ENCODE assay signal across 7 mouse cellular contexts in genomic region chr2:167775218-167775915, GRCm38 (mm10).
DNase-seq lines count a peak whose midpoint lies in the region.

No protein-coding gene starts in this region.

- peak overlapping the region; percentile 73 for H3K27ac ChIP-seq in heart, embryonic 10.5 days

- 72% methylated on average over 20 of the region's 20 CpGs for WGBS in heart, embryonic 10.5 days

- H3K4me3 ChIP-seq in heart, embryonic 10.5 days: no peak overlapping the region

- H3K27me3 ChIP-seq in heart, embryonic 10.5 days (ENCODE audit: insufficient read depth, poor library complexity, severe bottlenecking): peaks cover 11% of the 10 kb centered on the region

- peak; percentile 92 for DNase-seq in CD4-positive helper T cell, adult 2 months (ENCODE audit: low read depth, low spot score)
- peak; percentile 54 for DNase-seq in NIH3T3 (ENCODE audit: low read depth)
- no peak for DNase-seq in heart, embryonic 10.5 days (ENCODE audit: low spot score)
- peak; percentile 44 for DNase-seq in liver
- DNase-seq in naive thymus-derived CD4-positive, alpha-beta T cell, adult 2 months (ENCODE audit: low read depth): peak; percentile 92
- DNase-seq in Muller cell, postnatal 12 days (ENCODE audit: inconsistent ontology term): no peak
- no peak for DNase-seq in testis, postnatal 10 days (ENCODE audit: low spot score)

- H3K4me1 ChIP-seq in heart, embryonic 10.5 days: peaks cover 56% of the 10 kb centered on the region

- 0 out of 2 replicates have a peak, but pooled peaks cover under 1% of the 10 kb centered on the region for H3K36me3 ChIP-seq in heart, embryonic 10.5 days

- H3K9me3 ChIP-seq in heart, embryonic 10.5 days: no peaks in the 10 kb centered on the region

Comparison
In these comparisons a context has a peak if more than half of its experiments do, and no peak if none do; other contexts are left out.
1. DNase-seq: peak in CD4-positive helper T cell, adult 2 months (single experiment), NIH3T3 (single experiment), liver (single experiment) and naive thymus-derived CD4-positive, alpha-beta T cell, adult 2 months (single experiment); none in heart, embryonic 10.5 days (single experiment), Muller cell, postnatal 12 days (single experiment) and testis, postnatal 10 days (single experiment).